Mouse (Mus musculus) midbrain, embryonic 15.5 days (tissue): Measurements from ENCODE around the gene Hps6. TPM values are rescaled to one million over a fixed set of nuclear protein-coding genes. Genes with fewer than 3 reads are reported as not detected.

Experiments used
- ATAC-seq: fragments of 200-750 bp; cut with Nextera tagmentation; replicated peaks from 2 replicates; pipeline ENCODE4 v1.8.0; 2017; ENCODE audit warnings: moderate TSS enrichment
- H3K27ac ChIP-seq: fragments of 300-500 bp; sonication (generic); 2 replicates; pipeline ENCODE4 v1.5.1; 2015; ENCODE audit warnings: mild to moderate bottlenecking, inconsistent platforms
- H3K27me3 ChIP-seq: fragments of 300-500 bp; sonication (generic); replicated peaks from 2 replicates; pipeline ENCODE4 v1.6.1; 2015; ENCODE audit warnings: inconsistent platforms
- H3K36me3 ChIP-seq: fragments of 300-500 bp; sonication (generic); replicated peaks from 2 replicates; pipeline ENCODE4 v1.6.1; 2015; ENCODE audit warnings: inconsistent platforms
- H3K4me1 ChIP-seq: fragments of 300-500 bp; sonication (generic); 2 replicates; pipeline ENCODE4 v1.6.1; 2015; ENCODE audit warnings: inconsistent platforms
- H3K4me2 ChIP-seq: fragments of 300-500 bp; sonication (generic); 2 replicates; pipeline ENCODE4 v1.6.1; 2015; ENCODE audit warnings: inconsistent platforms, mild to moderate bottlenecking, moderate library complexity
- H3K4me3 ChIP-seq: fragments of 300-500 bp; sonication (generic); 2 replicates; pipeline ENCODE4 v1.5.1; 2015; ENCODE audit warnings: mild to moderate bottlenecking, inconsistent platforms
- H3K9ac ChIP-seq: fragments of 300-500 bp; sonication (generic); 2 replicates; pipeline ENCODE4 v1.6.1; 2015; ENCODE audit warnings: mild to moderate bottlenecking, inconsistent platforms
- H3K9me3 ChIP-seq: fragments of 300-500 bp; sonication (generic); 2 replicates; pipeline ENCODE4 v1.6.1; 2016; ENCODE audit warnings: inconsistent platforms
- WGBS: fragments of 180-500 bp; shearing (Covaris S2); methylation state at CpG from one replicate; pipeline ENCODE4 v1.1.7; 2015; ENCODE audit warnings: mixed read lengths; 5-methylcytosine and 5-hydroxymethylcytosine counted together
- polyA plus RNA-seq: library from polyadenylated mRNA; unstranded; fragments of >200 nt; fragmentation: Nextera tagmentation; extraction: Ambion mirVana; gene quantifications from 2 replicates; pipeline ENCODE4 v1.2.1, GENCODE M21; 2015

Gene Hps6
- polyA plus RNA-seq, 1 experiment from 2014 or later = 3.9 TPM

DNA sequence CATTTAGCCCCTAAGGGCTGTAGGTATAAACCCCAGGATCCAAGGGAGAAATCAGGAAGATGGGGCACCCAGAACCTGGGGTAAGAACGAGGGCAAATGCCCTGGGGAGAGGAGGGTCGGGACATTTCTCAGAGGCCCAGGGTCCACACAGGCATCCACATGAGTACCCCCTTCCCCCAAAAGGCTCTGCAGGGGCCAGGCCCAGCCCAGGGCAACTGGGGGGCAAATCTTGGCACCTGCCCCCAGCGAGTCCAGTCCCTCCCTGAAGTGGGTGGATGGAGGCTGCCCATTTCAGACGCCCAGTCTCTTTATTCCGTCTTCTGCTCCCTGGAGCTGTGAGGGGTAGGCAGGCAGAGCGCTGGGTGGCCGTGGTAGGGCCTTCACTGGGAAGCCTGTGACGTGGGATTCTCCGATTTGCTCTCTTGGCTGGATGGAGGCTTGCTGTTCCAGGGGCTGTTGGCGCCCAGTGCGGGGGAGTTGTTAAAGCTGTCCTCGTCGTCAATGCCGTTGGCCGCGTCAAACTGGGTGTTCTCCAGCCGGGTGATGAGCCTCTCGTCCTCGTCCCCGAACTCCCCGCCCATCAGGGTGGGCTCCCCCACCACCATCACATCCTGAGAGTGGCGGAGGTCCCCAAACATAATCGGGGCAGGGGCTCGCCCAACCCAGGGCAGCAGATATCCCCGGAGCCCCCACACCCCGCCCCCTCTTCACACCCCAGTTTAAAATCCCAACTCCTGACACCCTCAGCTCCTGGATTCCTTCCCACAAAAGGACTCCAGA is 29.6 kb downstream of the Hps6 start:
- 88% methylated on average over 26 of the region's 26 CpGs for WGBS
- no peak overlapping the region for H3K4me2 ChIP-seq
- no peak overlapping the region for H3K27ac ChIP-seq
- peaks cover 41% of the 10 kb centered on the region for H3K36me3 ChIP-seq
- H3K4me1 ChIP-seq = peaks cover 22% of the 10 kb centered on the region
- H3K4me3 ChIP-seq = no peak overlapping the region
- no peaks in the 10 kb centered on the region for H3K27me3 ChIP-seq
- ATAC-seq = no peak
- no peaks in the 10 kb centered on the region for H3K9me3 ChIP-seq
- H3K9ac ChIP-seq = no peak overlapping the region

GRCm38 (mm10) chr19:46033911-46034310 is 30.6 kb downstream of the Hps6 start:
- Histone ChIP-seq H3K4me2 (no peak overlapping the region), H3K9me3 (no peaks in the 10 kb centered on the region), H3K36me3 (peaks cover 41% of the 10 kb centered on the region), H3K27me3 (no peaks in the 10 kb centered on the region), H3K9ac (no peak overlapping the region), H3K4me1 (peaks cover 29% of the 10 kb centered on the region), H3K4me3 (no peak overlapping the region), H3K27ac (no peak overlapping the region)
- ATAC-seq = no peak
- 93% methylated on average over 11 of the region's 11 CpGs for WGBS

DNA sequence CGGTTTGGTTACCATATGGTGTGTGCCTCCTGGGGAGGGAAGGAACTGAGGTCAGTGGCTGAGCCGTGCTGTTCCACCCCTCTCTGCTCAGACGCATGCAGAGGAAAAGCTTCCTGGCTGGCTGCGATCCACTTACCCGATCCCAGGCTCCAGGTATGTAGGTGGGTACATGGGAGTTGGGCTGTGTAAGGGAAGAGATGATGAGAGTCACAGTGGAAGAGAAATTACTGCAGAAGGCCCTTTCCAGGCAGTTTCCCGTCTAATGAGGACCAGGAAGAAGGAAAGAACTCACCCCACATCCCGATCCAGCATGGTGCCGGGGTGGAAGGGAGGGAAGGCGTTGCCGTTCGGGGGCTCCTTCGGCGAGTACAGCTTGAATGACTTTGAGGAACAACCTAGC is 32.7 kb downstream of the Hps6 start:
- Histone ChIP-seq H3K36me3 (peaks cover 41% of the 10 kb centered on the region), H3K27me3 (no peaks in the 10 kb centered on the region), H3K27ac (no peak overlapping the region), H3K9ac (no peak overlapping the region), H3K9me3 (no peaks in the 10 kb centered on the region), H3K4me3 (0 out of 2 replicates have a peak overlapping the region, but pooled peaks have one; percentile 77), H3K4me2 (peak overlapping the region; percentile 93; the same call in 1 of the 2 replicates), H3K4me1 (peaks cover 43% of the 10 kb centered on the region)
- ATAC-seq = no peak
- WGBS = 89% methylated on average over 13 of the region's 13 CpGs

- 61% methylated on average over 13 of the region's 13 CpGs for WGBS
- H3K36me3 ChIP-seq = peaks cover 41% of the 10 kb centered on the region
- peak overlapping the region; percentile 39; the same call in 1 of the 2 replicates for H3K27ac ChIP-seq
- H3K4me3 ChIP-seq = peak overlapping the region; percentile 77
- H3K4me2 ChIP-seq = peak overlapping the region; percentile 93
- no peaks in the 10 kb centered on the region for H3K27me3 ChIP-seq
- no peak for ATAC-seq
- peak overlapping the region; percentile 79 for H3K9ac ChIP-seq
- H3K4me1 ChIP-seq = peaks cover 50% of the 10 kb centered on the region
- H3K9me3 ChIP-seq = no peaks in the 10 kb centered on the region
These were observed 33.4 kb downstream of the Hps6 start for GRCm38 (mm10) chr19:46036477-46037242.

- H3K9me3 ChIP-seq = no peaks in the 10 kb centered on the region
- H3K4me1 ChIP-seq = peaks cover 57% of the 10 kb centered on the region
- peak overlapping the region; percentile 79 for H3K9ac ChIP-seq
- ATAC-seq = no peak
- H3K4me2 ChIP-seq = peak overlapping the region; percentile 93
- 5% methylated on average over 6 of the region's 6 CpGs for WGBS
- no peaks in the 10 kb centered on the region for H3K27me3 ChIP-seq
- H3K4me3 ChIP-seq = peak overlapping the region; percentile 77
- H3K27ac ChIP-seq = peak overlapping the region; percentile 50
- peaks cover 37% of the 10 kb centered on the region for H3K36me3 ChIP-seq
These were observed 34.1 kb downstream of the Hps6 start for GRCm38 (mm10) chr19:46037243-46037924.

DNA sequence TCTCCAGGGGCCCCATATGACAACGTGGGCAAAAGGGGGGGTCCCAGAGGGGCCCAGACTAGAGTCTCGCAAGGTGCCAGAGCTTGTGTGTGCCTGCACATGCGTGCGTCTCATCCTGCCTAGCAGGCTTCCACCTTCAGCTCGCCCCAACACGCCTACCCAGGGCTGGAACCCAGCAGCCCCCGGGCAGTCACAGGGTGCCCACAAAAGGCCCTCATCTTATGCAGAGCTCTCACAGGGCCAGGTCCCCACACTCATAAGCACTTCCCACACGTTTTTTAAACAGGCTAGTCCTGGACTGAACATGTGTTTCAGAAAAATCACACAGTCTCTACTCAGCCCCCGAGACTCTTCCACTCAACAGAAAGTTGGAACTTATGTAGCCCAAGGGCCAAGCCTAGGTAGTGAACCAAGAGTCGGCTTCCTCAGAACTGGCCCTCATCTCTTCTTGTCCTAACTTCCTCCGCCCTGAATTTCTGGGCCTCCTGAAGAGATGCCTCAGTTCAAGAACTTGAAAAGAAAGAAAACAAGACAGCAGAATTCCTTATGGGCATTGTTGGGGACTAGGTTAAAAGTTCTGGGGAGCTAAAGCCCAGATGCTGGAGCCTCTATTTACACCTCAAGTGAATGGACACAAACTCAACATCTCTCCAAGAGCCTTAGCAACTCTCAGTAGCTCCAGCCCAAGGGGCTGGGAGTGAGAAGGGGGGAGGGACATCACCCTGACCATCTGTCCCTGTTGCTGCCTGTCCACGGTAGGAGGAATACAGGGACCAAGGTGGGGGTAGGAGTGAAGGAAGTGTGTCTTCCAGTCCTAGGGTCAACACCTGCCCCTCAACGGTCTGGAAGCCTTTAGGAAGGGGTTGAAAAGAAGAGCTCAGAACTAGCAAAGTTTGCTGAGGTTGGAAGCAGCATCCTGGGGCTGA is 34.9 kb downstream of the Hps6 start:
- peak overlapping the region; percentile 93 for H3K4me2 ChIP-seq
- H3K27me3 ChIP-seq = no peaks in the 10 kb centered on the region
- peak overlapping the region; percentile 77 for H3K4me3 ChIP-seq
- 0 out of 2 replicates have a peak, but pooled peaks have one; percentile 3 for ATAC-seq
- peak overlapping the region; percentile 79 for H3K9ac ChIP-seq
- 6% methylated on average over 13 of the region's 13 CpGs for WGBS
- peaks cover 30% of the 10 kb centered on the region for H3K36me3 ChIP-seq
- no peaks in the 10 kb centered on the region for H3K9me3 ChIP-seq
- H3K4me1 ChIP-seq = peaks cover 65% of the 10 kb centered on the region
- H3K27ac ChIP-seq = peak overlapping the region; percentile 98

- H3K4me2 ChIP-seq = peak overlapping the region; percentile 93
- 0% methylated on average over 16 of the region's 17 CpGs for WGBS
- peak; percentile 9 for ATAC-seq
- H3K27me3 ChIP-seq = no peaks in the 10 kb centered on the region
- peaks cover 72% of the 10 kb centered on the region for H3K4me1 ChIP-seq
- peak overlapping the region; percentile 98 for H3K27ac ChIP-seq
- peak overlapping the region; percentile 79 for H3K9ac ChIP-seq
- peak overlapping the region; percentile 77 for H3K4me3 ChIP-seq
- peaks cover 23% of the 10 kb centered on the region for H3K36me3 ChIP-seq
- no peaks in the 10 kb centered on the region for H3K9me3 ChIP-seq
These were observed 35.5 kb downstream of the Hps6 start for GRCm38 (mm10) chr19:46038851-46039260.

GRCm38 (mm10) chr19:46039478-46039877 is 36.2 kb downstream of the Hps6 start:
- WGBS = 2% methylated on average over 25 of the region's 30 CpGs
- ATAC-seq = peak; percentile 68
- H3K27me3 ChIP-seq = no peaks in the 10 kb centered on the region
- no peaks in the 10 kb centered on the region for H3K9me3 ChIP-seq
- H3K9ac ChIP-seq = peak overlapping the region; percentile 79
- H3K4me3 ChIP-seq = peak overlapping the region; percentile 77
- peaks cover 17% of the 10 kb centered on the region for H3K36me3 ChIP-seq
- H3K4me1 ChIP-seq = peaks cover 77% of the 10 kb centered on the region
- peak overlapping the region; percentile 98 for H3K27ac ChIP-seq
- peak overlapping the region; percentile 93 for H3K4me2 ChIP-seq

DNA sequence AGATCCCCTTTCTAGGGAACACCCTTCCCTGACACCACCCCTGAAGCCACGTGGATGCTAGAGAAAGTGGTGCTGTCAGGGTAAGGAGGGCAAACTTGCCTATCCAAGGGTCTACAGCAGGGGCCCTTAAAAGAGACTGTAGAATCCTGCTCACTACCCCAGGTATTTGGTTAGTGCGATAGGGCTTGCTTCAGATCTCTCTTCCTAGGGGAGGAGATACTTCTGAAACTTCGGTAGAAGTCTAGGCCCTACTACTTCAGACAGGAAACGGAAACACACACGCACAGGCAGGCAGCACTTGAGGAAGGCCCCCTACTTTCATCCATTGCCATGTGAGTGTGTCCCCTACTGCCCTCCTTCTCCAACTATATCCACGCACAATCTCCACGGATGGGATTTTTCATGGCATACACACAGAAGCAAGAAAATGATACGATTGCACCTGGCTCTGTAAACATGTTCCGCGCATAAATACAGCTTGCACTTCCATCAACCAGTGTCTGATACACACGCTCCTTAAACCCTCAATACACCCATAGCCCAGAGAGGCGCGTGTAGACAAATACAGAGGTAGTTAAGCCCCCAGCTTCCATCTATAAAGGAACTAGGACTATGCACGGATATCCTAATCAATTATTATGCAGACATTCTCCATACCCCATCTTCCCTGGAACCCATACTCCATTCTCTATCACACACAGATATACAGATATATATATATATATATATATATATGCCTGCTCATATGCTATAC is 37.0 kb downstream of the Hps6 start:
- H3K27me3 ChIP-seq = no peaks in the 10 kb centered on the region
- peak overlapping the region; percentile 77 for H3K4me3 ChIP-seq
- peaks cover 77% of the 10 kb centered on the region for H3K4me1 ChIP-seq
- no peaks in the 10 kb centered on the region for H3K9me3 ChIP-seq
- ATAC-seq = no peak
- WGBS = 32% methylated on average over 14 of the region's 14 CpGs
- H3K27ac ChIP-seq = peak overlapping the region; percentile 98
- H3K4me2 ChIP-seq = peak overlapping the region; percentile 93
- peaks cover 8% of the 10 kb centered on the region for H3K36me3 ChIP-seq
- peak overlapping the region; percentile 79 for H3K9ac ChIP-seq

DNA sequence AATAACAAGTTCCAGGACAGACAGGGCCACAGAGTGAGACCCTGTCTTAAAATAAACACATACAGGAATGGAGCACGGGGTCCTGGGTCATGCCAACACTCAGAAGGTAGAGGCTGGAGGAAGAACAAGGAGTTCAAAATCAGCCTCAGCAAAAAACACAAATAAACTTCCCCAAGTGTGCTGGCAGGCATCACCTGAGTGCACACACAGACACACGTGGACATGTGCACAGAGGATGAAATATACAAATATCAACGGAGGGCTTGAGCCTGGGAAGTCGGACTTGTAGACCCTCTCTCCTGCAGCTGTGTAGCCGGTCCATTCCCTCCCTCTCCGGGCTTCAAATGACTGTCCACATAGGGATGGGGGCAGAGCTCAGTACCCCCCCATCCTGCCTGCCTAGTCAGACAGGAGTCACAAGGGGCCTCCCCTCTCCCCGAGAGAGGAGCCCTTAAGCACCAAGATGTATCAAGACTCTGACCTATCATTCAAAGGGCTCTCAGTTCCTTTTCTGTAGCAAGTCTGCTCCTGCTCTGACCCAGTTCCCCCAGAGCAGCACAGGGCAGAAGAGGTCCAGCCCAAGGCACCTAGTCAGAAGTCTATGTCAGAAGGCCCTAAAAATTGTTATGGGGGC is 38.1 kb downstream of the Hps6 start:
- 10% methylated on average over 7 of the region's 7 CpGs for WGBS
- H3K4me3 ChIP-seq = peak overlapping the region; percentile 95
- no peak for ATAC-seq
- peaks cover 79% of the 10 kb centered on the region for H3K4me1 ChIP-seq
- no peaks in the 10 kb centered on the region for H3K27me3 ChIP-seq
- no peaks in the 10 kb centered on the region for H3K36me3 ChIP-seq
- no peaks in the 10 kb centered on the region for H3K9me3 ChIP-seq
- peak overlapping the region; percentile 98 for H3K27ac ChIP-seq
- peak overlapping the region; percentile 93 for H3K4me2 ChIP-seq
- H3K9ac ChIP-seq = peak overlapping the region; percentile 61
